Mouse (Mus musculus) frontal cortex, postnatal 10 days (tissue): ENCODE data around the gene Bmper.

Source experiments
- DNase-seq, 2 experiments: peaks; one replicate each; pipeline ENCODE4 v3.0.0; 2022; ENCODE audit warnings: low spot score in 2 of 2, mixed read lengths in 1 of 2

The Bmper gene

GRCm38 (mm10) chr9:23222841-23223548, at the start of gene Bmper:
TSS of gene Bmper (plus strand) at chr9:23223076.
- DNase-seq: peak; percentile 27 to 68

- DNase-seq: peak; percentile 16 to 18
Measured at GRCm38 (mm10) chr9:23177476-23177875, 45.4 kb upstream of the Bmper start.

DNA sequence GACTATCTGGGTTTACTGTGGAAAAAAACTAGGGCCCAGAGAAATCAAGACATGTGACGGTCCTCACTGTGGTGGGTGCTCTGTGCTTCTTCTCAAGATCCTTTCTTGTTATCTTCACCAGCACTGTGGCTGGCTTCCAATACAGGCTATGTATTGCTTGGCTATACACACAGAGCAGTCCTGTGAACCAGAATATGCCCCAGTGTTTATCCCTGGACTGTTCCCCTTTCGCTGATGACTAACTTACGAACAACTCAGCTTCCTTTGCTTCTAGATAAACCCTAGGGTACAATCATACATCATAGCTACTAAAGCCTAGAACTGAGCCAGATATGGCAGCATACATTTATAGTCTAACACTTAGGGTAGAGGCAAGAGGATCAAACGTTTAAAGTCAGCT, 35.7 kb upstream of the Bmper start:
- DNase-seq: no peak

DNA sequence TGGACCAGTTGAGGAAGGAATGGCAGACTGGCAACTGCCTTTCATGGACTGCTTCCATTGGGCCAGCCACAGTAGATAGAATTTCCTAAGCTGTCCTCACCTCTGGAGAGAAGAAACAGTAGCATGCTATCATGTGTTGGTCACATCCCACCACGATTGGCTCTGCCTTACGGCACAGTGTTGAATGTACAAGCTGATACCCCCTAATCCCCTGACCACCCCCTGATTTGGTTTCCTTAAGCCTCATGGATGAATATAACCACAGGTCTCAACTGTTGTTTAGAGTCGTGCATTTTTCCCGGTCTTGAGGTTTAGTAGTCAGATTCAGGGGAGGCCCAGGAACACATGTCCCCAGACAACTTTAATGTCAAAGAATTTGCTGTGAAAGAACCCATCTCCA, 34.7 kb upstream of the Bmper start:
- DNase-seq: no peak

- DNase-seq: no peak
Measured at GRCm38 (mm10) chr9:23190950-23191349, 31.9 kb upstream of the Bmper start.

- no peak for DNase-seq
Measured at GRCm38 (mm10) chr9:23191431-23191830, 31.4 kb upstream of the Bmper start.

DNA sequence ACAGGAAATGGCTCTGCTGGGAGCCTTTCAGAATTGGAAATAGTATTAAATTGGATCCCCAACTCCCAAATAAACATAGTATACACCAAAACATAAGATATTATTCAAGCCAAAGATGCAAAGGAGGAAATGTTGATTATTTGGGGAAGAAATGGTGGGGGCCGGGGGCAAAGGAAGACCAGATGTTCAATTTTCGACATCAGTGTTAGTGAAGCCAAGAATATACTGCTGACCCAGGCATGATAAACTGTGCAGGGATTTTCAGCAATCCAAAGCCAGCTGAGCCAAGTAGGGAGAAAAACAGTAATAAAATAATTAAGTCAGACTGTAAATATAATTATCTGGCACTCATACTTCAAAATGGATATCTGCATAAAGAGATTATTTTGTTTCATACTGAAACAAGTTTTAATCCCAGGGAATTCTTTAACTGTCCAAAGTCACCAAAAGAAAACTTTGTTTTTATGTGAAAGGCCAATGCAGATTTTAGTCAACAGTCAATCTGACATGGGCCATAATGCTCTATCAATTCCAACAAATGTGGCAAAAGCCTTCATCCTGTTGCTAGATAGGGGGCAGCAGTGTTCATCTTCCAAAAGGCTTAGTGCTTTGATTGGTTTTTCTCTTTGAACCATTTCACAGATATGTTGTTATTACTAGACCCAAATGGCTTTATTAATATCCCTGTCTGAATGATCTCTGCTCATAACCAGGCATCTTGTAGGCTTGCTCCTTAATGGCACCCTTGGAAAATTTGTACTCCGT, 30.1 kb upstream of the Bmper start:
- no peak for DNase-seq

GRCm38 (mm10) chr9:23198996-23199395, 23.9 kb upstream of the Bmper start:
- no peak for DNase-seq

- no peak for DNase-seq
Measured at GRCm38 (mm10) chr9:23199841-23200240, 23.0 kb upstream of the Bmper start.

- DNase-seq: no peak
Measured at GRCm38 (mm10) chr9:23200828-23201227, 22.0 kb upstream of the Bmper start.

- DNase-seq: no peak
Measured at GRCm38 (mm10) chr9:23202431-23202830, 20.4 kb upstream of the Bmper start.

GRCm38 (mm10) chr9:23204339-23205288, 18.3 kb upstream of the Bmper start:
- DNase-seq: peak in 1 of 2 experiments; percentile 29

DNA sequence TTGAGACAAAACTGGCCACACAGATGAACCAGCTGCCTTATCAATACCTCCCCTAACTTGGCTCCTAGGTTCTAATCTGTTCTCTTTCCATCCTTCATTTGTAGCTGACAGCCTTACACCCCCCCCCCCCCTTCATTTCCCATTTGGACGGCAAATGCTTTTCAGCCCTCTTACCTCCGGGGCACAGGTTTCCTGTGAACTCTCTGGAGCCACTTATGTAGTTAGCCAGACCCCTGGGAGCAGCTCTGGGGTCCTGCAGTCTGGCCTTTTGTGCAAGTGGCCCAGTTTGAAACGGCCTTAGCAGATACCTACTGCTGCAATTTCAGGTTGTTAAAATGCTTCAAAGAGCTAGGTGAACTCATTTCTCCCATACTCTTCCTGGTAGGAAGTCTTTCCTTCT, 17.6 kb upstream of the Bmper start:
- no peak for DNase-seq

GRCm38 (mm10) chr9:23205757-23206156, 17.1 kb upstream of the Bmper start:
- DNase-seq: no peak

GRCm38 (mm10) chr9:23206181-23206580, 16.7 kb upstream of the Bmper start:
- no peak for DNase-seq

GRCm38 (mm10) chr9:23212303-23212702, 10.6 kb upstream of the Bmper start:
- DNase-seq: peak; percentile 36 to 79

- DNase-seq: no peak
Measured at GRCm38 (mm10) chr9:23219754-23220153, 3.1 kb upstream of the Bmper start.

DNA sequence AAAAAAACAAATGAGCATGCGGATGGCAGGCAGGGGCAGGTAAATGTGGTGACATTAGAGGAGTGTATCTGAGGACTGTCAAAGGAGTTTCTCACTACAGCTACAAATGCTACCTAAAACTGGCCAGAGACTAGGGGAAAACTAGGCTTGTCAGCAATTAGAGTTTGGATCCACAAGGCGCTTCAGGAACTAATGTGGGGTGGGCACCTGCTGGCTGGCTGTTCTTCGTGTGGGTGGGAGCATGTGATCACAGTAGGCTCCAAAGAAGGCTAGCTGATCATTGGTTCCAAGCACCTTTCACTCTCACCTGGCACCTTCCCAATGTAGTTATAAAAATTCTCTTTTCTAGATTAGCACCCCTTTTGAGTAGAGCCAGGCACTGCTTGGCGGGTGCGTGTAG, 900 bp upstream of the Bmper start:
- no peak for DNase-seq

DNA sequence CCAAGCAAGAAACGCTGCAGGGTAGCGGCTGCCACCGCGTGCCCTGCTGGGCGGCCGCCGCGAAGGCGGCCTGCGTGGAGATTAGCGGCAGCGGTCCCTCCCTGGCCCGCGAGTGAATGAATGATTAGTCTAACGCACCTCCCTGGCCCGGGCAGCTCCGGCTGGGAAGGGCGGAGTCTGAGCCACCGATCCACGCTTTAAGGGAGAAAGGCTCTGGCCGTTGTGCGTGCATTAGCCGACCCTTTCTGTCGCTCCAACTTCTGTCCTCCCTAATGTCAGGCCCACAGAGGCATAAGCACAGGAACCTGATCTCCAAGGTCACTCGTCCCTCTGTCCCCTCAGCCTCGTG, 410 bp upstream of the Bmper start:
- peak in 1 of 2 experiments; percentile 25 for DNase-seq

DNA sequence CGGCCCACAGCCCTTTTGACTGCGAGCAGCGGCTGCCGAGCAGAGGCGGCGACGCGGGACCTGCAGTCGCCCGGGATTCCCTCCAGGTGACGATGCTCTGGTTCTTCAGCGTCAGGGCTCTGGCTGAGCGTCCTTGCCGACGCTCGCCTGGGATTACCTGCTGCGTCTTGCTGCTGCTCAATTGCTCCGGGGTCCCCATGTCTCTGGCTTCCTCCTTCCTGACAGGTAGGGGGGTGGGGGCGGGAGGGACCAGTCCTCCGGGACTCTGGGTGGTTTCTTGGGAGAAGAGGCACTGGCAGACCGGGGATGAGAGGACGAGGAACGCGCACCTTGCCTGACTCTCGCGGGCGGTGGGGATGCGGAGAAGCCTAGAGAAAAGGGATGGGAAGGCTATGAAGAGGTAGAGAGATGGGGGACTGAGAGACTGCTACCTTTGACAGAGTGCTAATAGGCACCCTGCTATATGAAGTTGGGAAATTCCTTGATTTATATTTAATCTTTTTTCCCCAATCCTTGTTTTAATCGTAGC, 737 bp downstream of the Bmper start:
- no peak for DNase-seq

GRCm38 (mm10) chr9:23233464-23234121, 10.7 kb downstream of the Bmper start:
- DNase-seq: no peak
